Mouse (Mus musculus) inflammation-experienced regulatory T-cells, adult 6 months (primary cell): ENCODE results near the gene Qrich2. TPM values are rescaled to one million over a fixed set of nuclear protein-coding genes. Genes with fewer than 3 reads are reported as not detected.
"Not testable (repeated sequence)": the region's sequence is repeated elsewhere in the genome, so short reads cannot be mapped to it uniquely, and the experiment has no call there.

Experiments used
- ATAC-seq: one replicate; pipeline ENCODE4 v1.8.0; 2017
- polyA plus RNA-seq, 3 experiments: library from polyadenylated mRNA; unstranded; fragments of 100-300 nt; shearing (Covaris generic); gene quantifications; one replicate each; pipeline ENCODE4 v1.2.1; 2017

Gene Qrich2
- polyA plus RNA-seq, 3 experiments from 2014 or later, result not detected

- no peak for ATAC-seq
These were observed 36.9 kb downstream of the Qrich2 start for GRCm38 (mm10) chr11:116428872-116429859.

GRCm38 (mm10) chr11:116426852-116427575, 39.0 kb downstream of the Qrich2 start:
- no peak for ATAC-seq

- not testable (repeated sequence) for ATAC-seq
These were observed 39.7 kb downstream of the Qrich2 start for GRCm38 (mm10) chr11:116426328-116426727.

GRCm38 (mm10) chr11:116424621-116425407, 41.2 kb downstream of the Qrich2 start:
- no peak for ATAC-seq

- ATAC-seq, result peak; percentile 98
These were observed 42.0 kb downstream of the Qrich2 start for GRCm38 (mm10) chr11:116423782-116424620.

- ATAC-seq, result no peak
These were observed 42.8 kb downstream of the Qrich2 start for GRCm38 (mm10) chr11:116423214-116423613.

- ATAC-seq, result no peak
These were observed 43.5 kb downstream of the Qrich2 start for GRCm38 (mm10) chr11:116422562-116422961.

GRCm38 (mm10) chr11:116421102-116421501, 44.9 kb downstream of the Qrich2 start:
- no peak for ATAC-seq

GRCm38 (mm10) chr11:116418841-116419462, 47.1 kb downstream of the Qrich2 start:
- peak; percentile 44 for ATAC-seq

GRCm38 (mm10) chr11:116418194-116418840, 47.7 kb downstream of the Qrich2 start:
- peak; percentile 37 for ATAC-seq

GRCm38 (mm10) chr11:116417054-116417453, 49.0 kb downstream of the Qrich2 start:
- no peak for ATAC-seq

GRCm38 (mm10) chr11:116416196-116416943, 49.7 kb downstream of the Qrich2 start:
- no peak for ATAC-seq

- peak; percentile 50 for ATAC-seq
These were observed 52.4 kb downstream of the Qrich2 start for GRCm38 (mm10) chr11:116413631-116414022.

GRCm38 (mm10) chr11:116412904-116413630, 53.0 kb downstream of the Qrich2 start, which contains the start of gene Rnf157:
TSS of gene Rnf157 (minus strand) at chr11:116413032.
- ATAC-seq, result peak; percentile 69

- peak; percentile 40 for ATAC-seq
These were observed 53.8 kb downstream of the Qrich2 start for GRCm38 (mm10) chr11:116412028-116412827.

GRCm38 (mm10) chr11:116411582-116411981, 54.5 kb downstream of the Qrich2 start:
- ATAC-seq, result no peak

GRCm38 (mm10) chr11:116410415-116410814, 55.6 kb downstream of the Qrich2 start:
- ATAC-seq, result not testable (repeated sequence)

GRCm38 (mm10) chr11:116409008-116409407, 57.0 kb downstream of the Qrich2 start:
- ATAC-seq, result no peak
